Mouse (Mus musculus): ENCODE results near the gene Elk1. TPM values are rescaled to one million over a fixed set of nuclear protein-coding genes. Genes with fewer than 3 reads are reported as not detected.
A peak's percentile ranks its signal among the peaks of the same experiment; 100 is the strongest.

Gene Elk1
- polyA plus RNA-seq (2012; rRNA removed) = 8.4 and 10.8 TPM in 2 replicates

DNA sequence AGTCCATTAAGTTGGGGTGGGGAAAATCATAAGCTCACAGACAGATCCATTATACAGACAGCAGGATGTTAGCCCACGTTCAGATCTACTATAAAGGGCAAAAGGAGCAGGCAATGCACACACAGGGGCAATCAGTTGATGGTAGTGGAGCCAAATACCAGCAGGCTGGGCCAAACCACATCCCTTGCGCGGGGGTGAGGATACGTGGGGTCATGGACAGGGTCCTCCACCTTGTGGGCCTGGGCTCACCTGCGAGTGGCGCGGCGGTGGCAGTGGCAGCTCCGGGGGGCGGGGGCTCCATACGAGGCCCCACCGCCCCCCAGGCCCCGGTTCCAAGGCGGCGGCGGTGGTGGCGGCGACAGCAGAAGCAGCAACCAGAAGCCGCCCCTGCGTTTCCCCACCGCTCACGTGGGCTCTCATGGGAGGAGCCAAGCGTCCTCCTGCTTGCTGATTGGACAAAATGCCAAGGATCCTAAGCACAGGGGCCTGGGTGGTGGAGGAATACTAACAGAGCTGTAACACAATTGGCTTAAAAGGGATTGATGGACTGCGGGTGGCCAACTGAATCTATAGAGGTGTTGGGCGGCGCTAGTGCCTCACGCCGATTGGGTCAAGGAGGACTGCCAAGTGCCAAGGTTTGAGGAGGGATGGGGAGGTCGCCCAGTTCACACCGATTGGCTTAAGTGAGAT is at the start of gene Elk1:
TSS of gene Elk1 (minus strand) at position 418 of the 690 bp plus-strand sequence.
- no peaks in the 10 kb centered on the region for H3K27me3 ChIP-seq (ENCODE audit: control insufficient read depth, insufficient read depth, low read length)
- H3K4me3 ChIP-seq (ENCODE audit: extremely low read depth, insufficient read depth, insufficient read length) = peak within 1 kb of the TSS; percentile 71
- no peaks in the 10 kb centered on the region; the same call in 1 of the 2 replicates for H3K4me1 ChIP-seq (ENCODE audit: control insufficient read depth, insufficient read depth, insufficient read length)
- no peaks in the 10 kb centered on the region for H3K36me3 ChIP-seq (ENCODE audit: control insufficient read depth, insufficient read depth, low read length)
- peak; percentile 77 to 80 for DNase-seq (ENCODE audit: low read depth in 1 of 2, low spot score in 2 of 2)
- TF ChIP-seq CTCF (IDR thresholded peaks at IDR 0.05; ENCODE audit: extremely low read depth, insufficient read depth, insufficient read length, insufficient replicate concordance) (no peak), POLR2A (IDR thresholded peaks at IDR 0.05; ENCODE audit: low read depth, low read length) (no peak)
- 27% methylated on average over 30 of the region's 30 CpGs for WGBS
- peak within 1 kb of the TSS; percentile 56 for H3K27ac ChIP-seq (ENCODE audit: insufficient read depth, low read length)

DNA sequence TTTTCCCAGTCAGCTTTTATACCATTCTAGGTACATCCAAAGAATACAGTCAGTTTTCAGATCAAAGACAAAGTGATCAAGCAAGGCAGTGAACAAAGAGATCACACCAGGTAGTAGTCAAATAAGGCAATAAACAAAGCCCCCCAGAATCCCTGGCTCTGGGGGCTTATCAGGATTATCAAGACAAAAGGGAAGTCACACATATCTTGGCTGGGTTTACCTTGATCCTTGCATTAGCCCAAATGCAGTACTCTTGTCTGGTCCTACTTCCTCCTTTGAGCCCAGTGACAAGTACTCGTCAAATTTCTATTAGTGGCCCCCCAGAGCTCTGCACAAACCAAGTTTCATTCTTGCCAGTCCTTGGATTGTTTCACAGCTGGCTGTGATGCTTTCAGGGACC is 30.5 kb upstream of the Elk1 start:
- no peaks in the 10 kb centered on the region for H3K4me1 ChIP-seq (ENCODE audit: control insufficient read depth, insufficient read depth, insufficient read length)
- H3K27ac ChIP-seq (ENCODE audit: insufficient read depth, low read length) = no peak overlapping the region
- TF ChIP-seq CTCF (IDR thresholded peaks at IDR 0.05; ENCODE audit: extremely low read depth, insufficient read depth, insufficient read length, insufficient replicate concordance) (no peak), POLR2A (IDR thresholded peaks at IDR 0.05; ENCODE audit: low read depth, low read length) (no peak)
- no peak for DNase-seq (ENCODE audit: low read depth in 1 of 2, low spot score in 2 of 2)
- 61% methylated on average over 1 of the region's 1 CpGs for WGBS
- H3K4me3 ChIP-seq (ENCODE audit: extremely low read depth, insufficient read depth, insufficient read length) = no peak overlapping the region
- no peaks in the 10 kb centered on the region for H3K36me3 ChIP-seq (ENCODE audit: control insufficient read depth, insufficient read depth, low read length)
- H3K27me3 ChIP-seq (ENCODE audit: control insufficient read depth, insufficient read depth, low read length) = no peaks in the 10 kb centered on the region

DNA sequence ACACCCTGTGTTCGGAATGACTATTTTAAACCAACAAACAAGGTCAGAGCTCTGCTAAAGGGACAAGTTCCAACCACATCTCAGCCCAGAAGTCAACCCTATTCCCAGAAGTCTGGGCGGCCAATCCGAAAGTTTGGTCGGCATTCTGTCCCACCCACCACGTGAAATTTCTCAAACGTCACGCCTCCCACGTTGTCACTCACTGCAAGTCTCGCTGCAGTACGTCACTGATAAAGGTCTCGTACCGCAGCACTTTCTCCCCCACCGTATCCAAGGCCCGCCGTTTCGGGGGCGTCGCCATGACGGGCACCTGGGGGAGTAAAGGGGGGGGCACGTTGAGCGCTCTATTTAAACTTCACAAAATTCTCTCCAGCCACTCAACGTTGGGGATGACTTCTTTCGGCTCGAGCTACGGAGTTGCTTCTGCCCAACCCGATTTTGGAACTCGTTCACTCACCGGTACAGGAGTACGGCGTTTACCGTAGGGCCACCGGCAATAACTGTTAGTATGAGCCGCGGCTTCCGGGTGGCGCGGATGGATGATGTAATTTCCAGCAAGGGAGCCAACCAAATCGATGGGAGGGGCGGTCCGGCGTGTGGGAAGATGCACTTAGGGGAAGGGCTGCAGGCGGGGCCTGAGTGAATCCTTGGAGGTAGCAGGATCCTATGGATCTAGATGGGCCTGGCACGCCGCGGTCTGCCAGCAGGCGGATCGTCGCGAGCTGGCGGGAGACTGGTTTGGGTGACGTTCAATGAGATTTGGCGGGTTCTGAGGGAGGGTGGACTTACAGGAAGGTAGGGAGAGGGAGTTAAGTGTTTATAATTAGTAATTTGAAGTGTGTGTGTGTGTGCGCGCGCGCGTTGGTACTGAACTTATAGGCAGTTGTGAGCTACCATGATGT is 11.3 kb upstream of the Elk1 start, which contains the start of gene Uxt:
TSS of gene Uxt (minus strand) at position 541 of the 902 bp plus-strand sequence.
- TF ChIP-seq CTCF (IDR thresholded peaks at IDR 0.05; ENCODE audit: extremely low read depth, insufficient read depth, insufficient read length, insufficient replicate concordance) (no peak), POLR2A (IDR thresholded peaks at IDR 0.05; ENCODE audit: low read depth, low read length) (no peak)
- 25% methylated on average over 57 of the region's 57 CpGs for WGBS
- no peaks in the 10 kb centered on the region for H3K27me3 ChIP-seq (ENCODE audit: control insufficient read depth, insufficient read depth, low read length)
- H3K27ac ChIP-seq (ENCODE audit: insufficient read depth, low read length) = peak within 1 kb of the TSS; percentile 75
- DNase-seq (ENCODE audit: low read depth in 1 of 2, low spot score in 2 of 2) = peak; percentile 72 to 81
- no peaks in the 10 kb centered on the region for H3K4me1 ChIP-seq (ENCODE audit: control insufficient read depth, insufficient read depth, insufficient read length)
- peak within 1 kb of the TSS; percentile 66 for H3K4me3 ChIP-seq (ENCODE audit: extremely low read depth, insufficient read depth, insufficient read length)
- peaks cover 3% of the 10 kb centered on the region for H3K36me3 ChIP-seq (ENCODE audit: control insufficient read depth, insufficient read depth, low read length)

DNA sequence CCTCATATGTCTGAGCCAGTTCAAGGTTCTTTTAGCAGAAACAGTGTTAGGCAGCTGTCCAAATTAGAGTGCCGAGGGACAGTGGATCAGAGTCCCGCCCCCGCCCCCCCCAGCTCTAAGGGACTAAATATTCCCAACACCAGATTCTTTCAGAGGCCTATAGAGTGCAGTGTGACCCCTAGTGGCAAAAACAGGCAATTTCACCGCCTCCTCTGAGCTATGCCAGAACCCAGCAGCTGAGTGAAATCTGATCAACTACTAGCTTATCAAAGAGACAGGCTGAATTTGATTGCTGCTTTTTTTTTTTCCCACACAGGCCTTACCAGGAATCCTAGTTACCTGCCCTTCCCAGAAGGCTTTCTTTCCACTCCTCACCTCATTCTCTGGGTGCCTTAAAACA is 4.4 kb downstream of the Elk1 start:
- H3K27ac ChIP-seq (ENCODE audit: insufficient read depth, low read length) = no peak overlapping the region
- H3K36me3 ChIP-seq (ENCODE audit: control insufficient read depth, insufficient read depth, low read length) = no peaks in the 10 kb centered on the region
- H3K4me1 ChIP-seq (ENCODE audit: control insufficient read depth, insufficient read depth, insufficient read length) = no peaks in the 10 kb centered on the region; the same call in 1 of the 2 replicates
- WGBS = 18% methylated on average over 4 of the region's 4 CpGs
- no peak overlapping the region for H3K4me3 ChIP-seq (ENCODE audit: extremely low read depth, insufficient read depth, insufficient read length)
- H3K27me3 ChIP-seq (ENCODE audit: control insufficient read depth, insufficient read depth, low read length) = no peaks in the 10 kb centered on the region
- DNase-seq (ENCODE audit: low read depth in 1 of 2, low spot score in 2 of 2) = peak in 1 of 2 experiments; percentile 34
- TF ChIP-seq CTCF (IDR thresholded peaks at IDR 0.05; ENCODE audit: extremely low read depth, insufficient read depth, insufficient read length, insufficient replicate concordance) (peak; percentile 39; the same call in 1 of the 2 replicates), POLR2A (IDR thresholded peaks at IDR 0.05; ENCODE audit: low read depth, low read length) (no peak)

DNA sequence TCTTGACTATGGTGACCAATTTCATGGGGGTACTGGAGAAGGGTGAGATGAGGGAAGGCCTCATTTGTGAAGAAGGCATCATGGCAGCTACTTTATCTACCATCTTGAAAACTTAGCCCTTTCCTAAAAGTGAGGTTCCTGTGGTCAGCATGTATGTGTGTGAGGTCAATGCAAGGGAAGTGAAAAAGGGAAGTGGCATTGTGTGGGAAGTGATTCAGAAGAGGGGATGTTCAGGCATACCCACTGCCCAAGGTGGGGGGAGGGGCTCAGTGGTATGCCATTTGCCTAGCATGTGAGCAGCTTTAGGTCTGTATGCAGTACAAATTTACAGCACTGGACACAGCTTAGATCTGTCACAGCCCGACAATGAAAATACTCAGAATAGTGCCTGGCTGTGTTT is 18.4 kb downstream of the Elk1 start:
- WGBS = 35% methylated on average over 1 of the region's 1 CpGs
- Histone ChIP-seq H3K4me1 (ENCODE audit: control insufficient read depth, insufficient read depth, insufficient read length) (peaks cover 11% of the 10 kb centered on the region; the same call in 1 of the 2 replicates), H3K4me3 (ENCODE audit: extremely low read depth, insufficient read depth, insufficient read length) (no peak overlapping the region), H3K27me3 (ENCODE audit: control insufficient read depth, insufficient read depth, low read length) (no peaks in the 10 kb centered on the region), H3K36me3 (ENCODE audit: control insufficient read depth, insufficient read depth, low read length) (peaks cover 14% of the 10 kb centered on the region), H3K27ac (ENCODE audit: insufficient read depth, low read length) (peak overlapping the region; percentile 22; the same call in 1 of the 2 replicates)
- peak in 1 of 2 experiments; percentile 63 for DNase-seq (ENCODE audit: low read depth in 1 of 2, low spot score in 2 of 2)
- TF ChIP-seq CTCF (IDR thresholded peaks at IDR 0.05; ENCODE audit: extremely low read depth, insufficient read depth, insufficient read length, insufficient replicate concordance) (no peak), POLR2A (IDR thresholded peaks at IDR 0.05; ENCODE audit: low read depth, low read length) (no peak)

DNA sequence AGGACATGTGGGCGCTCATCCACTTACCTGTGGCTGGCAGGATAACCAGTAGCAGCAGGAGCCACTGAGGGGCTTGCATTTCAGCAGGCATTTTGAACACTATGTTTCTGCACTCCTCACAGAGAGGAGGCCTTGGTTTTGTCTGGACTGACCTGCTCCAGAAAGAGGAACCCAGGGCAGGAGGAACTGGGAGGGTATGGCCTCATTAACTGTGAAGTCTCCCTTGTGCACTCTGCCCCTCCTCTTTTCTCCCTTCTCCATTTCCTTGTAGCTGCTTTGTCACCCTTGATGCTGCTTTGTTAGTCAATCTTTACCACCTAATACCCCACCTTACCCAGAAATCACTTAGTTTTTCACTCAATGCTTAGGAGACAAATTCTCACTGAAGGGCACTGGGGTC is 19.0 kb downstream of the Elk1 start, which contains the start of gene Cfp:
TSS of gene Cfp (minus strand) at position 192 of the 400 bp plus-strand sequence.
- DNase-seq (ENCODE audit: low read depth in 1 of 2, low spot score in 2 of 2) = no peak
- no peaks in the 10 kb centered on the region for H3K27me3 ChIP-seq (ENCODE audit: control insufficient read depth, insufficient read depth, low read length)
- peak within 1 kb of the TSS; percentile 58 for H3K27ac ChIP-seq (ENCODE audit: insufficient read depth, low read length)
- H3K4me1 ChIP-seq (ENCODE audit: control insufficient read depth, insufficient read depth, insufficient read length) = peaks cover 11% of the 10 kb centered on the region; the same call in 1 of the 2 replicates
- WGBS = 59% methylated on average over 1 of the region's 1 CpGs
- no peak for TF ChIP-seq CTCF (IDR thresholded peaks at IDR 0.05; ENCODE audit: extremely low read depth, insufficient read depth, insufficient read length, insufficient replicate concordance)
- TF ChIP-seq POLR2A (IDR thresholded peaks at IDR 0.05; ENCODE audit: low read depth, low read length) = no peak
- H3K36me3 ChIP-seq (ENCODE audit: control insufficient read depth, insufficient read depth, low read length) = peaks cover 15% of the 10 kb centered on the region; the same call in 1 of the 2 replicates
- peak within 1 kb of the TSS; percentile 28; the same call in 1 of the 2 replicates for H3K4me3 ChIP-seq (ENCODE audit: extremely low read depth, insufficient read depth, insufficient read length)
